Mouse (Mus musculus) embryonic fibroblast, embryonic 13.5 days (primary cell): ENCODE data around the gene Myo1b.

Experiments used
- CTCF ChIP-seq: IDR thresholded peaks from 2 replicates; pipeline ENCODE4 v1.5.1; 2011; ENCODE audit warnings: mild to moderate bottlenecking, control low read depth, low read length, moderate library complexity, borderline replicate concordance; ENCODE audit not compliant: insufficient read depth
- POLR2A ChIP-seq: IDR thresholded peaks from 2 replicates; pipeline ENCODE4 v1.6.1; 2011; ENCODE audit warnings: low read depth, mild to moderate bottlenecking, control low read depth, low read length, moderate library complexity

DNA sequence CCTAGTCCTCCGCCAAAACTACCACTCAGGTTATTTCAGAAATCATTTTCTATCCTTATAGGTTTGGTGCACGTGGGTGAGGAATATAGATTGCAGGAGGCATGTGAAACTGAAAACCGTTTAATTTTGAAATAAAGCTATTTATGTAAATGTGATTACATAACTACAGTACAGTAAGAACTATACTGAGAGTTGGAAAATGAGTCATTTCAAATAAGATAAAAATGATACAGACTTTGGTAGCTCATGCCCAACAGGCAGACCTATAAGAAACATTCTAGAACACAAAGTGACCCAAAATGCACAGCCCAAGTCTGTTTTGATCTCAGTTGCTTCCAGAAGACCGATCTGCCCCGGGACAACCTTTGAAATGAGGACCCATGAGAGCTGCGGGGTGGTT, 95.4 kb downstream of the Myo1b start:
- TF ChIP-seq CTCF (no peak), POLR2A (no peak)
